In genomic region chr1:179068990-179069389, GRCm38 (mm10) we compare ENCODE assay signal across 27 mouse cellular contexts.
A peak's percentile ranks its signal among the peaks of the same experiment; 100 is the strongest.
DNase-seq lines count a peak whose midpoint lies in the region; ATAC-seq and TF ChIP-seq lines count a peak whose summit lies in the region.
"Had no signal": no experiment of that assay in that cellular context is flagged by ENCODE, and none has a peak within 500 bp of the region (broad histone marks: within the 10 kb centered on the region; RNA-seq: fewer than 3 reads in every experiment).

No protein-coding gene starts in this region.

- WGBS in limb, embryonic 10.5 days = 86% methylated on average over 1 of the region's 1 CpGs

- peak; percentile 48 for ATAC-seq in common myeloid progenitor, adult 5-6 weeks (replicated peaks; ENCODE audit: low read depth, poor library complexity, severe bottlenecking)
- no peak for ATAC-seq in erythroid progenitor cell, adult 5-6 weeks (replicated peaks; ENCODE audit: low FRiP score, poor library complexity, severe bottlenecking)
- ATAC-seq: forebrain, embryonic 14.5 days; hindbrain, embryonic 16.5 days; intestine, embryonic 15.5 days had no signal

- peaks cover 0 to 15% of the 10 kb centered on the region in 2 experiments; a peak in 2 of 4 replicates for H3K36me3 ChIP-seq in MEL (ENCODE audit: control insufficient read depth in 1 of 2, insufficient read depth in 2 of 2, low read length in 2 of 2)
- H3K36me3 ChIP-seq in limb, embryonic 10.5 days = 0 out of 2 replicates have a peak, but pooled peaks cover 3% of the 10 kb centered on the region
- H3K36me3 ChIP-seq: embryonic facial prominence, embryonic 10.5 days; embryonic facial prominence, embryonic 13.5 days; forebrain, embryonic 10.5 days; heart, embryonic 13.5 days; hindbrain, embryonic 10.5 days; hindbrain, embryonic 13.5 days; intestine, embryonic 15.5 days had no signal

- H3K4me1 ChIP-seq in MEL (ENCODE audit: control insufficient read depth in 1 of 2, insufficient read depth in 2 of 2, low read length in 2 of 2) = peaks cover 6 to 13% of the 10 kb centered on the region in 2 experiments
- peaks cover 22% of the 10 kb centered on the region for H3K4me1 ChIP-seq in limb, embryonic 10.5 days
- H3K4me1 ChIP-seq: intestine, embryonic 15.5 days had no signal

- no peak overlapping the region for H3K4me3 ChIP-seq in MEL (ENCODE audit: control insufficient read depth in 1 of 2, insufficient read depth in 1 of 2, low read depth in 2 of 2, low read length in 2 of 2)
- H3K4me3 ChIP-seq in limb, embryonic 10.5 days = no peak overlapping the region
- H3K4me3 ChIP-seq: embryonic facial prominence, embryonic 10.5 days; embryonic facial prominence, embryonic 13.5 days; erythroblast, embryonic 14.5 days; forebrain, embryonic 10.5 days; heart, adult 2 months; heart, embryonic 10.5 days; heart, embryonic 13.5 days; hindbrain, embryonic 10.5 days; hindbrain, embryonic 13.5 days; intestine, embryonic 15.5 days had no signal

- peak overlapping the region; percentile 12; the same call in 1 of the 2 replicates for H3K27ac ChIP-seq in MEL (ENCODE audit: control insufficient read depth, low read depth, low read length)
- H3K27ac ChIP-seq in limb, embryonic 10.5 days = peak overlapping the region; percentile 31; the same call in 1 of the 2 replicates
- H3K27ac ChIP-seq: embryonic facial prominence, embryonic 10.5 days; embryonic facial prominence, embryonic 13.5 days; forebrain, embryonic 10.5 days; heart, adult 2 months; heart, embryonic 10.5 days; heart, embryonic 13.5 days; hindbrain, embryonic 10.5 days; hindbrain, embryonic 13.5 days; intestine, embryonic 15.5 days had no signal

- no peaks in the 10 kb centered on the region for H3K9me3 ChIP-seq in MEL (replicated peaks; ENCODE audit: insufficient read depth, low read length)
- H3K9me3 ChIP-seq in limb, embryonic 10.5 days (replicated peaks) = no peaks in the 10 kb centered on the region
- H3K9me3 ChIP-seq: embryonic facial prominence, embryonic 10.5 days; embryonic facial prominence, embryonic 13.5 days; forebrain, embryonic 10.5 days; heart, embryonic 10.5 days; heart, embryonic 13.5 days; hindbrain, embryonic 10.5 days; hindbrain, embryonic 13.5 days; intestine, embryonic 15.5 days had no signal

- no peak for TF ChIP-seq RAD21 in MEL (IDR thresholded peaks at IDR 0.05; ENCODE audit: low read depth, low read length)

- TF ChIP-seq POLR2A in MEL (IDR thresholded peaks at IDR 0.05; ENCODE audit: control insufficient read depth in 1 of 2, insufficient read depth in 1 of 2, low read depth in 1 of 2, low read length in 2 of 2, poor library complexity in 1 of 2) = no peak

- H3K9ac ChIP-seq in MEL (ENCODE audit: control insufficient read depth, low read depth, low read length, poor library complexity, severe bottlenecking) = no peak overlapping the region
- H3K9ac ChIP-seq: embryonic facial prominence, embryonic 13.5 days; heart, embryonic 13.5 days; hindbrain, embryonic 13.5 days; intestine, embryonic 15.5 days had no signal

- peak in 1 of 2 experiments; percentile 23; a peak in 1 of 4 replicates for TF ChIP-seq EP300 in MEL (IDR thresholded peaks at IDR 0.05; ENCODE audit: low read depth in 1 of 2, low read length in 2 of 2)

- intact Hi-C loops in heart, postnatal 36 days (cut with DNase I) = no loop called here

- DNase-seq in MEL (ENCODE audit: low read depth, low spot score) = peak; percentile 75
- no peak for DNase-seq in limb, embryonic 10.5 days (ENCODE audit: low spot score)
- DNase-seq in heart, postnatal 36 days = no peak
- DNase-seq in layer of hippocampus, postnatal 36 days = no peak
- DNase-seq: adrenal gland, adult 2 months; adrenal gland, postnatal 14 days; cerebellum, adult 11 months; cerebellum, adult 2 months; cerebellum, adult 9-11 months; cerebellum, postnatal 25 days; embryo, embryonic 11 days; gastrocnemius, postnatal 25 days; heart, adult 2 months; heart, postnatal 14 days had no signal

- no peaks in the 10 kb centered on the region for H3K79me2 ChIP-seq in MEL (ENCODE audit: control insufficient read depth, insufficient read depth, low read length, poor library complexity)

- no peak for TF ChIP-seq CTCF in MEL (IDR thresholded peaks at IDR 0.05 in 2 of 3, conservative IDR thresholded peaks at IDR 0.05 in 1 of 3; ENCODE audit: control insufficient read depth in 1 of 3, insufficient read depth in 1 of 3, low read depth in 2 of 3, low read length in 3 of 3, poor library complexity in 1 of 3, severe bottlenecking in 1 of 3)

- H3K27me3 ChIP-seq in MEL (ENCODE audit: control insufficient read depth in 1 of 2, insufficient read depth in 2 of 2, low read length in 2 of 2) = no peaks in the 10 kb centered on the region
- no peaks in the 10 kb centered on the region for H3K27me3 ChIP-seq in limb, embryonic 10.5 days (ENCODE audit: low read depth, poor library complexity, severe bottlenecking)
- H3K27me3 ChIP-seq: embryonic facial prominence, embryonic 13.5 days; heart, embryonic 13.5 days; hindbrain, embryonic 13.5 days; intestine, embryonic 15.5 days had no signal

TF ChIP-seq in MEL, 35 proteins besides CTCF, POLR2A, EP300 and RAD21:
- TF ChIP-seq GATA1 (IDR thresholded peaks at IDR 0.05; ENCODE audit: low read depth, low read length) (0 out of 2 replicates have a peak, but pooled peaks have one; percentile 10), ZMIZ1 (IDR thresholded peaks at IDR 0.05; ENCODE audit: low read depth, low read length) (no peak), MYB (IDR thresholded peaks at IDR 0.05; ENCODE audit: low read depth, low read length) (no peak), TCF12 (IDR thresholded peaks at IDR 0.05; ENCODE audit: low read depth, low read length) (0 out of 2 replicates have a peak, but pooled peaks have one; percentile 11), ZNF384 (IDR thresholded peaks at IDR 0.05; ENCODE audit: low read depth, low read length) (no peak), HCFC1 (IDR thresholded peaks at IDR 0.05; ENCODE audit: low read depth, low read length) (no peak)
TF ChIP-seq in MEL: peak in this region for 2.
